Mouse (Mus musculus) lung, postnatal 10 days (tissue): Measurements from ENCODE around the gene Hipk3.

ENCODE experiments used
- DNase-seq: peaks from one replicate; pipeline ENCODE4 v3.0.0; 2021

The Hipk3 gene

DNA sequence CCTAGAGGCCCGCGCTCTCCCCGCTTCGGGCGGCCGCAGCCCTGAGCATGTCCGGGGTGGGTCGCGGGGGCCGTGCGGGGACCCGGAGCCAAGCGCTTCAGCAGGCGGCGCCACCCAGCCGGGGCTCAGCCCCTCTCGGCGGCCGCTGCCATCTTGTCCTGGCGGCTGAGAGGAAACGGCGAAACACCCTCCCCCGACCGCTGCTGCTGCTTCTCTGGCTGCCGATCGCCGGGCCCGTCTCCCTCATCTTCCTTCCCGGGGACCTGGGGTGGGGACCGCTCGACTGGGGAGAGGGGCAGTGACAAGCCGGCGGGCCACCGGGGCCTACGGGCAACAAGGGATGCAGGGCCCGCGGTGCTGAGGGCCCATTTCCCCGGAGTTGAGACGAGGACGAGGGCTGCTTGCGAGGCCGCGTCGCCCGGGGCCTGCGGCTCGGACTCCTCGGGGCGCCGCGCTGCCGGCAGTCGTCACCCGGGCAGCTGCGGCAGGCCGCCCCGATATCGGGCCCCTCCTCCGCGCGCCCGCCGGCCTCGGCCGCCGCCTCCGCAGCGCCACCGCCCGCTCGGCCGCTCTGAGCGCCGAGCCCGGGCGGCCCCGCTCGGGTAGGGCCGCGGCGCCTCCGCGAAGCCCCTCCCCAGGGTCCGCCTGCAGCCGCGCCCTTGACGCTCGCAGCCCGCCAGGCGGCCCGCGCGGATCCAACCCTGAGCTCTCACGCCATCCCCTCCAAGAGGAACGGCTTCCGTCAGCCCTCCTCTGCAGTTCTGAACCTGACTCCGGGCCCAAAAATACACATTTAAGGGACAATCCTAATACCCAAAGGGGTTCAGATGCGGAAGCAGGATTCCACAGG, at the start of gene Hipk3:
TSS of gene Hipk3 (minus strand) at position 496 of the 850 bp plus-strand sequence.
- peak; percentile 90 for DNase-seq

DNA sequence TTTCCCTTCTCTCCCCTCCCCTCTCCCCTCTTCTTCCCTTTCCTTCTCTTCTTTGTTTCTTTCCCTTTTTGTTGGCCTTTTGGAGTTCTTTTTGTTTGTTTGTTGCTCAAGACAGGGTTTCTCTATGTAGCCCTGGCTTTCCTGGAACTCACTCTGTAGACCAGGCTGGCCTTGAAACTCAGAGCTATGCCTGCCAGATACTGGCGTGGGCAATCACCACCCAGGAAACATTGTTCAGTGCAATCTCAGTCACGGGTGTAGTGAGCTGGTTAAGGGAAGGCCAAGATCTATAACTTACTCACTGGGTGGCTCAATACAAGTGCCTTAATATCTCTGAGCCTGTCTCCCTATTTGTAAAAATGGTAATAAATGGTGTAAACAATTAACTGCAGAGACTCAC, 46.0 kb upstream of the Hipk3 start:
- no peak for DNase-seq

DNA sequence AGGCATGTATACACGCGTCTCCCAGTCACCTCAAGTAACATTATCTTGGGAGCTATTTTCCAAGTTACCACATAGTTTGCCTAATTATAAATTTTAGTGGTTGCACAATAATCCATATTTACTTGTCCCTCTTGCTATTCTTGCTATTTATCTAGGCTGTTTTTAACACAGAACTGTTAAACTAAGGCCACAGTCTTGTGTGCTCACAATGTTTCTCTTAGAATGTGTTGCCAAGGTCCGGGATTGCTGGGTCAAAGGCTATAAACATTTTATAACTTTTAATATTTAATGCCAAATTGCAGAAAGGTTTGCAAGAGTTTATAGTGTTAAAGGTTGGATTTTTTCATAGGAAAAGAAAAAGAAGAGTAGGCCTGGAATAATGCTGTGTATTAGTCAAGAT, 40.5 kb upstream of the Hipk3 start:
- no peak for DNase-seq

DNA sequence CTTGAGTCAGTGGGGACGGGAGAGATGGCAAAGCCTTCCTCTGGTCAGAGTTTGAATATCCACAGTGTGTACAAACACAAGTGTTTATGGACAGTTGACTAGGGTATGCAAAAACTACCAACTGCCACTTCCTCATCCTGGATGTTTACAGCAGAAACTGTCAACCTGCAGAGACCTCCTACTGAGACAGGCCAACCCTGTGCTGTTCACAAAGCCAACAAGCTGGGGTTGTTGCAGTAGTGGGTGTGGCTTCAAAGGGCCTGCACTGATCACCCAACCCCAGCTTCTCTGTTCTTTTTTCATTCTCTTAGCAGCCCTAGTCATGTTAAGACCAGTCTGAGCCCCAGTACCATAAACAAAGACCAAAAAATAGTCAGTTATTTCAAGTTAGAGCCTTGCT, 38.3 kb upstream of the Hipk3 start:
- DNase-seq: no peak

DNA sequence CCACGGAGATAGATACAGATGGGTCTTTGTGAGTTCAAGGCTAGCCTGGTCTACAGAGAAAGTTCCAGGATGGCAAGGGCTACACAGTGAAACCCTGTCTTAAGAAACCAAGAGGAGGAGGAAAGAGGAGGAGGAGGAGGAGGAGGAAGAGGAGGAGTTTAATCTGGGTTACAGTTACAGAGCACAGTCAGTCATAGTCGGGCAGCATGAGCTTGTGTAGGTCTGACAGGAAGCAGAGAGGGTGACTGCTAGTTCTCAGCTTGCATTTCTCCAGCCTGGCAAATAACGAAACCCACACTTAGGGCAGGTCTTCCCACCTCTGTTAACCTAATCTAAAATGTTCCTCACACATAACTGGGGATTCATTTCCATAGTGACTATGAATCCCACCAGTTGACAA, 32.3 kb upstream of the Hipk3 start:
- DNase-seq: no peak

DNA sequence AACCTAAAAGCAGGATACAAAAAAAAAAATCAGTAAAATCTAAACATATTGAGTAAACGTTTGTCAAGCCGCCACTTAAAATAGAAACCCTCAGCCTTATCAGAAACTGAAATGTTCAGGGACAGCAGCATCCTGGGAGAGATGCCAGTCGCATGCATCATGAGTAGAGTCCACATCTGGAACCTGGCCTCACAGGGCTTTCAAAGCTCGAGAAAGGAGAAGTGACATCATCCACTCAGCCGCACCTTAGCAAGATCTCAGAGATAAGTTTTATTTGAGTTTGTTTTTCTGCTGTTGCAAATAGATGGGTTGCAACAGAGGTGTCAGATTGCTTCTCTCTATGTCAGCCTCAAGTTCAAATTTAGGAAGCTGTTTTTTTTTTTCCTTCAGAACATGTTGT, 31.3 kb upstream of the Hipk3 start:
- peak; percentile 53 for DNase-seq

DNA sequence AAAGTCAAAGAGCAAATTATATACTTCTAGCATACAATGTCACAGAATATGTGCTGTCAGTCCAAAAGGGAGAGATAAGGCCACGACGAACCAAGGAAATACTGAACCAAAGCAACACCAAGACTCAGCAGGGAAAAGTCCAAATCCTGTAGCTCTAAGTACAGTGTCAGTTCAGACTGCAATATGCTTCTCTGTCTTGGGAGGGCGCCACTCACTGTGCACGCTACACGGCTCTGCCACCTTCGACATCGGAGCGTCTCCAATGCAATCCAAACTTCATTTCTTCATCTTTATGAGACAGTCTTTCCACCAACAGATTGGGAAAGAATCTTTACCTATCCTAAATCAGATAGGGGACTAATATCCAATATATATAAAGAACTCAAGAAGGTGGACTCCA, 17.4 kb upstream of the Hipk3 start:
- no peak for DNase-seq

DNA sequence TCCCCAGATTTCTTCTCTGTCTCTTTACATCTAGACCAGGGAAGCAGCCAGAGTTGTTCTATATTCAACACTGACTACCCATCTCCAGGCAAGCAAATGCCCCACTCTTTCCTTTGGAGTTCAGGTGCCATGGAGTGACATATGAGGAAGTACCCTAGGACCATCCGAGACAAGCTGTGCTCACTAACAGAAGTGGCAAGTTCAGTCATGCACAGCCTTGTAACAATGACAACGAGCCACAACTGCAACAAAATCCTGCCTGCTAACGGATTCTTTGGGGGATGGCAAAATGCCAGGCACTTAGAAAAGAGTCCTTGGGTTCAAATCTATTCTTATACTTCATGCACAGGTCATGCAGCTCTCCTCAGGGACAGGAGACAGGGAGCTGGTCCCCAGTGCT, 8.1 kb upstream of the Hipk3 start:
- no peak for DNase-seq

DNA sequence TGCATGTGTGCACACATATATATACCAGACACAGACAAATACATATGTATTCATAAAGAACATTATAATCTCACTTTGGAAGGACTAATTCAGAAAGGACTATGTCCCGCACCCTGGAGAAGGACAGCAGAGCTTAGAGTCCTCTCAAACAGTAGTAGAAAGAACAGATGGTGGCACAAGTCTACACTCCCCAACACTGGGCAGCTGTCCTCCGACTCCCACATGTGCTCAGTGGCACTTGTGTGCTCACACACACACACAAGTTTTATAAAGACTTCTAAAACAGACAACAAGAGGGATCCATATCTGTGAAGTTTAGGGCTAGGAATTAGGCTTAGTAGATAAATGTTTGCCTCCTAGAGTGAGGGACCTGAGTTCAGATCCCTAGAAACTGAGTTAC, 6.8 kb upstream of the Hipk3 start:
- no peak for DNase-seq

DNA sequence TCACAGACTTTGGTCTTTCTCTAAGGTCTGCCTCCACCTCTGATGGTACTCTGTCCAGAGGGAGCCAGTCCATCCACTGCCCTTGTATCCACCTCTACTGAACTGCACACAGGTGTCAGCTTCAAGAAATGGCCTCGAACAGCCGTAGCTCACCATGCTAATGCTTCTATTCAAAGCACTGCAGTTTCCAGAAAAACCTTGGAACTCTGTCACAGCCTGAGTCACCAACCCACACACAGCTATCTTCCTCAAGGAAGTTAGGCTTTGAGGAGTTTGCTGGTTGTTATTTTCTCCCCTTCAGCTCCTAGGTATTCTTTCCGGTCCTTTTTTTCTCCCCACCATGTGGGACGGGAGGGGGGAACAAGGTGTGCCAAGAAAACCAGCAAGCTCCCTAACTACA, 3.5 kb upstream of the Hipk3 start:
- no peak for DNase-seq

DNA sequence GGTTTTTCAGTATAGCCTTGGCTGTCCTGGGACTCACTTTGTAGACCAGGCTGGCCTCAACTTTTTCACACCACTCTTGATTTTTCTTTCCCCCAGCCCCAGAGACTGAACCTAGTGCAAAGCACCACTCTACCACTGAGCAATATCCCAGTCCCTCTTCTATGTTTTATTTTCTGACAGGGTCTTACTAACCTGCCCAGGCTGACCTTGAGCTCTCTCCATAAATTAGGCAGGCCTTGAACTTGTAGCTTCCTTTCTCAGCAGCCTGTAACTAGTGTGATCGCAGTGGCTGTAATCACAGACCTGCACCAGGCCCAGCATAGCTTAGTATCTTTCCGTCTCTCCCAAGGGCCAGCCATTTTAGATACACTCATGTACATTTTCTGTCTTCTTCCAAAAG, 3.0 kb upstream of the Hipk3 start:
- no peak for DNase-seq

DNA sequence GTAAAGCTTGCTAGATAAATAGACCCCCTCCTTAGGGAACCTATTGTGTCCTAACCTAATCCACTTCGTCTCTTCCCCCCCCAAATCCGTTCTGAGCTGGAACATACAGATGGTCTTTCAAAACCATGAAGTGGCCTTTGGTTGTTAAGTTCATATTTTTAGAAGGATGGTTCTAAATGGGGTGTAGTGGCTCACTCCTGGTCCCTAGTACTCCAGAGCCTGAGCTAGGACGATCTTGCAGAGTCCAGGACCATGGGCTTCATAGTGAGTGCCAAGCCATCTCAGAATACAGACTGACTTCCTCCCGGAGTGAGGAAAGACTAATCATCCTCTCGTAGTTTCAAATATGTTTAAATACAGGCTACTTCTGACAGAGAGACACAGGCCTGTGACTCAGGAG, 2.0 kb upstream of the Hipk3 start:
- DNase-seq: no peak

DNA sequence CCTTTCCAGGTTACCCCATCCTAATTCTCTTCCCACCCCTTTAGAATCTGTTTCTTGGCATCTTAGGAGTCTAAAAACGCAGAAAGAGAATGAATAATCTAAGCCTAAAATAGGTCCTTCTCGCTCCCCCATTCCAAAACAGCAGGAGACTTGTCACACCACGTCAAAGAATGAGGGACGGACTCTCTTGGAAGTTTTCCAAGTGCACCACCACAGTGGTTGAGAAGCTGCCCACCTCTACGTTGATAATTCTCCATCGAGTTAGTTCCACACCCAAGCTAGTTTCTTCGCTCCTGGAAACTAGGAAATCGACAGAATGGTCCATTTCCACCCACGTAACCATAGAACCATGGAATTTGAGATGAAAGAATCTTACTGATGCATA, 547 bp upstream of the Hipk3 start:
- DNase-seq: peak; percentile 30

DNA sequence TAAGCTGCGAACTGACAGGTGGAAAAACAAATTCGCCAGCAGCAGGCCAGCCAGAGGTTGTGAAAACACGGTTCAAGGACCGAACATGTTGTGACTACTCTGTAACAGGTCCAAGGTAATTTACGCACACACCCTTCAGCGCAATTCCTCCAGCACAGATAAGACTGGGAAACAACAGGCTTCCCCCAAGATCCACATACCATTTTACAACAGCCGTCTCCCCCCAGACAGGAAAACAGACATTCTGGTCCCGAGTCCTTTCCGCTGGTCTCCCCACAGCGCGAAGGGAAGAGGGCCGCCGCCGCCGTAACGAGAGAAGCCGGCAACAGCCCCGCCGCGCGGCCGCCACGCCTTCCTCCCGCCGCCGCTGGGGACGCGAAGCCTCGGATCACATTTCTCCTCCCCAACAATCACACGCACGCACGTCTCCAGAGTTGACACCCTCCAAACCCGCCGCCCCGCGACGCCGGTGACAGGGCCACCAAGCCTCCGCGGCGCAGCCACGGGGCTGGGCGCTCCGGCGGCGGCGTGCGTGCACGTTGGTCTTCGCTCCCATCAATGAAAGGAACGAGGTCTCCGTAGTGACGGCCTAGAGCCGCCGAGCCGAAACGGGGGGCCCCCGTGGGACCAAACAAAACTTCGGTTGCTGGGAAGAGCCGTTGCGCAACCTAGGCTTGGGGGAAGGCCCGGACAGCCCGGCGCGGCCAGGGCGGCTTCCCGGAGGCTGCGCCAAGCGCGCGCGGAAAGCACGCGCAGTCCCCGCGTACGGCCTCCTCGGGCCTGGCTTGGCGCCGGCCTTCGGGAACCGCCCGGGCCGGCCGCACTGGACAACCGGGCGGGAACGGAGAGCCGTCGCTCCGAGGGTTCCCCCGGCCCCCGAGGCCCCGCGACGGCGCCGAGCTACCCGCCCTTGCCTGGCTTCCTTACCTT, 960 bp downstream of the Hipk3 start:
- DNase-seq: peak; percentile 90

DNA sequence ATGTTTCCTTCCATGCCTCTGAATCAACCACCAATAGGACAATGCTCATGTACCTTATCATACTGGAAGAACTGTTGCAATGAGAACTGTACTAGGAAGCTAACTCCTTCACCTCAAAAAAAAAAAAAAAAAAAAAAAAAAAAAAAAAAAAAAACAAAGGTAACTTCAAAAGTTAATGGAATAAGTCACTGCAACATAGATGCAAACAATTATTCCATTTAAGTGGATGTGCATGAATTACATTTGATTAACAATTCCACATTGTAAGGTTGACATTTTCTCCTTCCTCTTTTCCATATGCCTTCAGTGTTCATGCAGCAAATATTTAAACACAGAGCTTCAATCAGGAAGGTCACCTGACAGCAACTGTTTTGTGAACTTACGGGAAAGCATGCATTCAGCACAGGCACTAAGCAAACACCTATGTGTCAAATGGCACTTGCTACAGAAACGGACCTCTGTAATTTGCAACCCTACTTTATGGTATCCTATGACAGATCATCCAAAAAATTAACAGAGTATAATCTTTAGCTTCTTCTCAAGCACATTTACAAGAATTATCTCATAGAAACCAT, 2.9 kb downstream of the Hipk3 start:
- no peak for DNase-seq

DNA sequence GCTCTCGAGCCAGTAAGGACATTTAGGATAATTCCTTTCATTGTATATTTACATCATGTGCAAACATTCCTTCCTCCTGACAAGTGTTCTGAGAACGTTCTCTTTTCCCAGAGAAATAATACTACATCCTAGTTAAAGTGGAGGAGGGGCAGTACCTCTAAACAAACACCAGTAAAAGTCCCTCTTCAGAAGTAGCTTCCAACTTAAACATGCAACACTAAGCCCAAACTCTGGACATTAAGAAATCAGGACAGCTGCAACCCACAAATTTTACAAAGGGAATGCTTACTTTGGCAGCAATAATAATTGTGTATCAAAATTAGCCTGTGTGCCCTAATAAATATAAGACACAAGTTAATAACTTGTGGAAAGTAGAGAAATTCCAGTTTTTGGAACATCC, 3.5 kb downstream of the Hipk3 start:
- no peak for DNase-seq

DNA sequence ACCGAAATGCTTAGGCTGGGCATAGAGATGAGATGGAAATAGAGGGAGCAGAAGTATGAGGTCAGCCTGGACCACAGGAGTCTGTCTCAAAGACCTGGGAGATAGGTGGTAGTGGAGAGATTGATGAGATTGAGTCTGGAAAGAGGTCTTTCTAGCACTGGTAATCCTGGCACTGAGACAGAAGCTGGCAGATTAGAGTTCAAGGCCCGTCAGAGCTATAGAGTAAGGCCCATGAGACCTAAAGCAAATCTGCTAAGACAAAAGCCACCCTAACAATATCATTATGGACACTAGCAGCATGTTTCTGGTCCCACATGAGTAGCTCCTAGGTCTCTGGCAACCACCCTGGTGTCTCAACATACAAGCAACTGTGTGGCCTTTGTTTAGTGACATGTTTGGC, 4.4 kb downstream of the Hipk3 start:
- DNase-seq: no peak

DNA sequence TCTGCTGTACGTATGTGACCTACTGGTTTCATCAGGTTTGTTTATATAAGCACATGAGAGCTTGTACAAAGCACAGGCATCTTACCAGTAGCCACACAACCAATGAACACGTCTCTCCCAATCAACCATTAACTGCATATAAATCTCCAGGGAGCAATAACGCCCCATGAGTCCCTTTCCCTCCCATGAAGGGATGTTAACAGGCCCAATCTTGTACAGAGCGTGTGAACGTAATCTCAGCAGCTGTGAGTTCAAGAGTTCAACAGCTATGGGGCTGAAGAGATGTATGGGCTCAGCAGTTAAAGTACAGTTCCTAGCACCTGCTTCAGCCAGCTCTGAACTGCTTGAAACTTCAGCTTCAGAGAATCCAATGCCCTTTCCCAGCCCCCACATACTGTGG, 9.8 kb downstream of the Hipk3 start:
- DNase-seq: no peak

DNA sequence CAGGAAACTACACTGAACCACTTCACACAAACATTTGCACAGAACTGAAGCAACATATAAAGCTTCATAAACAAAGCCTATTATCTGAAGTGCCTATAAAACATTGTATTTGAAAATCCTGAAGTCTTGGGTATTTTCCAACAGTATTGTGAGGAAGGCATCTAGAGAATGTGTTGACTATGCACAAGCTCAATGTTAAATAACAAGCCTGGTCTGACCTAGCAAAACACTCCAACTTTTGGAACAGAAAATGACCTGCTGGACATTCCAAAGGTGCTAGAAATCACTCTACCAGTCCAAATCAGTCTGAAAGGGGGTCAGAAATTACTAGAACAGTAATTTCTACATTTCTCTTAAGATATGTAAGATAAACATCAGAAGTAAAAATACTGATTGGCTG, 12.1 kb downstream of the Hipk3 start:
- no peak for DNase-seq

DNA sequence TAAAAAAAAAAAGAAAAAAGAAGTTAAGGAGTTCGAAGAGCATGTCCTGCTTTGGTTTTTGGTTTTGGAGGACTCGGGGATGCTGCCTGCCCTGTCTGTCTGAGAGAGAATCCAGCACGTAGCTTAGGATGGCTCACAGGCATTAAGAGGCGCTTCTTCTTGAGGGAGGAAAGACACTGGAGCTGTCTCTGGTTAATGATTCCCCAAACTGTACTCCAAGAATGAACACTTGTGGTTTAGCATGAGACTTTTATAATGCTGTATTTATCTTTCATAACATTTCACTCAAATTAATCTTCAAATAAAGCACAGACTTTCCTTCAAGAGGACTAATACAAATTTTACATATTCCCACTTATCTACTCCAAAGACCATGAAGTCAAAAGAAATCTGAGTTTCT, 15.2 kb downstream of the Hipk3 start:
- no peak for DNase-seq

DNA sequence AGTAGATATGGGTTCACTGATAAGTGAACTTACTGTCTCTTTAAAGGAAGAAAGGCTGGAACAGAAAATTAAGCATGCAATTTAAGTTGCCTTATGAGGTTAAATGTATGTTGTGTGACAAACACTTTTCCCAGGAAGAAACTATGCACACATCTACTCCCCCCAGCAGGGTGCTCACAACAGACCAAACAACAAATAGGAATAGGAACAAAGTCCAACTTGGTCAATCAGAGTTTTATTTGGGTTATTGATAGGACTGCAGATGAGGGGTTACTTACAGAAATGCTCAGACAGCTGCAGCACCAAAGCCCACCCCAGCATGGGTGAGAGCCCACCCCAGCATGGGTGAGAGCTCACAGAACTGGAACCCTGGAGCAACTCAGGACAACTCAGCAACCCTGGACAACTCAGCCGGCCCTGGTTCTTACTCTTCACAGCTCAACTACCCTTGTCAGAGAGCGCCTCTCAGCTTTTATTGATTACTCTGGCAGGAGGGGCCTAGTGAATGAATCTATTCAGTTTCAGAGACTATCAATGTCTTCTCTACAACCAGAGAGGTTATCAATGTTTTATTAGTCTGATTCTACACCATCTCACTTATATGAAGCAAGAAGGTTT, 16.7 kb downstream of the Hipk3 start:
- DNase-seq: no peak

DNA sequence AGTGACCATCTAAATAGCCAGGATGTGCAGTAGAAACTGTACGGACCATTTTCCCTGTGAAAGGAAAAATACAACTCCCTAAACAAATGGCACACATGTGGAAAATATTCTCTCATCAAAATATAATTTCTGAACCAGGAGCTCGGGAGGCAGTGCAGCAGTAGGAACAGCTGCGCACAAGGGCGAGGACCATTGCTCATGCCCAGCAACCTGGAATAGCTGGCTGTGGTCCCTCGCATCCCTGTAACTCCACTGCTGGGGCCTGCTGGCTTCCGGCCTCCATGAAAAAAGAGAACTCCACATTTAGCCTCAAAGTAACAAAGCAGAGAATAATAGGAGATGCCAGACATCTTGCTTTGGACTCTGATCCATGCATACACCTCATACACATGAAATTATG, 22.2 kb downstream of the Hipk3 start:
- DNase-seq: no peak

DNA sequence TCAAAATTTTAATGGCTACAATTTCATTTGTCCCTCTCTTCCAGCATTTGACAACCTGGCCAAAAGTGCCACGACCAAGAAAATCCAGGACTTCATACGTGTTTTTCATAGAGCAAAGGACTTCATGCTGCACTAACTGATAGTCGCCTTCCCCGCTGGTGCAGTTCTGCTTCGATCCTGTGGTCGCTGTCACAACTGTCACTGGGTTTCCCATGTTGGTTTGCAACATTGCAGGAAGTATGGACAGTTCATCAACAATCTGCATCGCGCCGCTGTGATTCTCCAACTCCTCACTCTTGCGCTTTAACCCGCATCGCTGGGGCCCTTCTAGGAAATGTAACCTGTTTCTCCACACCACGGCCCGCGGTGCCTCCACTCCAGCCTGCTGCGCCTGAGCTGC, 23.1 kb downstream of the Hipk3 start:
- no peak for DNase-seq
